Mouse (Mus musculus) bone marrow, adult 2 months (tissue): ENCODE data around the gene Med10.

Experiments used
- CTCF ChIP-seq: fragments of 200-500 bp; IDR thresholded peaks from 2 replicates; pipeline ENCODE4 v1.5.1; 2011; ENCODE audit warnings: low read length, control low read depth; ENCODE audit not compliant: control insufficient read depth, insufficient read depth
- POLR2A ChIP-seq: fragments of 200-500 bp; IDR thresholded peaks from 2 replicates; pipeline ENCODE4 v1.6.1; 2011; ENCODE audit warnings: low read depth, mild to moderate bottlenecking, control low read depth, low read length, borderline replicate concordance; ENCODE audit not compliant: control insufficient read depth

- TF ChIP-seq CTCF (no peak), POLR2A (no peak)
These were observed 40.8 kb upstream of the Med10 start for GRCm38 (mm10) chr13:69761393-69761792.
